Mouse (Mus musculus): ENCODE measurements at regions not wholly inside any gene's neighbourhood (a gene's known extent, or its start where the extent isn't known, plus 50 kb on each side); places are given as distances from the start of the nearest gene placed in this dataset.

DNA sequence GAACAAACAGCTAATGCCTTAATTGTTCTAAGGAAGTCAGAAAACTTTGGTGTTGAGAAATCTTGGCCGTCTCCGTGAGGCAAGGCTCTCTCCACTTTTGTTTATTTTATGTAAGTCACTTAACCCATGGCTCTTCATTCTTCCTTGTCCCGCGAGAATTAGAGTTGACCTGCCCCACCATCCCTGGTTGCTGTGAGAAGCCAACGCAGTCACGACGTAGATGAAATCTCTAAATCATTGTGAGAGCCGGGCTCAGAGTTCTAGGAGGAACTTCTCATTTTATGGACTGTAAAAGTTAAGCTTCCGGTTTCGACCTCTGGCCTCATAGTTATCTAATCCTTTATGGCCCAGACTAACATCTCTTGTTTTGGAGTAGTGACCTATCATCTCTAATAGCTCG lies 176.6 kb downstream of the Usp46 start:
- TF ChIP-seq CTCF (conservative IDR thresholded peaks at IDR 0.05; ENCODE audit: insufficient read depth, insufficient read length, low read depth, low read length) = no peak
- no peak for TF ChIP-seq POLR2A (IDR thresholded peaks at IDR 0.05; ENCODE audit: low read depth, low read length)
